Comparison of ENCODE assay signal across 8 mouse cellular contexts in genomic region chr16:11456141-11456645, GRCm38 (mm10).
DNase-seq lines count a peak whose midpoint lies in the region; ATAC-seq and TF ChIP-seq lines count a peak whose summit lies in the region.

No protein-coding gene starts in this region.

- peak; percentile 63; the same call in 1 of the 2 replicates for ATAC-seq in G1E (ENCODE audit: extremely low read depth, insufficient number of reproducible peaks, low FRiP score, poor library complexity, severe bottlenecking)
- no peak for ATAC-seq in heart, embryonic 11.5 days (replicated peaks; ENCODE audit: insufficient number of reproducible peaks, low FRiP score, low TSS enrichment)
- ATAC-seq in liver, postnatal 0 days: peak; percentile 88
- ATAC-seq in hindbrain, embryonic 11.5 days (ENCODE audit: low FRiP score): no peak

- 0 out of 2 replicates have a peak, but pooled peaks have one; percentile 18 for TF ChIP-seq EP300 in liver, postnatal 0 days (IDR thresholded peaks at IDR 0.05; ENCODE audit: low read depth)

- 0 out of 2 replicates have a peak, but pooled peaks cover 4% of the 10 kb centered on the region for H3K9me3 ChIP-seq in G1E (replicated peaks)
- no peaks in the 10 kb centered on the region for H3K9me3 ChIP-seq in heart, embryonic 11.5 days (replicated peaks; ENCODE audit: control insufficient read depth, low read length)
- no peaks in the 10 kb centered on the region for H3K9me3 ChIP-seq in liver, postnatal 0 days (ENCODE audit: low read length)
- no peaks in the 10 kb centered on the region for H3K9me3 ChIP-seq in hindbrain, embryonic 11.5 days (ENCODE audit: control insufficient read depth, low read length)

- DNase-seq in kidney, adult 2 months: peak; percentile 45
- DNase-seq in kidney, postnatal 36 days: no peak
- DNase-seq in G1E (ENCODE audit: low spot score): peak; percentile 7
- peak; percentile 24 for DNase-seq in liver, postnatal 0 days
- DNase-seq in thymus, postnatal 4 days: peak; percentile 31
- DNase-seq in kidney, postnatal 14 days: no peak
- DNase-seq in hindbrain, embryonic 11.5 days (ENCODE audit: low spot score): no peak

- H3K4me2 ChIP-seq in heart, embryonic 11.5 days: no peak overlapping the region
- H3K4me2 ChIP-seq in liver, postnatal 0 days (ENCODE audit: low read depth, low read length): no peak overlapping the region
- H3K4me2 ChIP-seq in hindbrain, embryonic 11.5 days (replicated peaks; ENCODE audit: low read depth, low read length): no peak overlapping the region

- no peaks in the 10 kb centered on the region for H3K27me3 ChIP-seq in kidney, adult 2 months (replicated peaks; ENCODE audit: control insufficient read depth, insufficient read depth, low read length)
- no peaks in the 10 kb centered on the region for H3K27me3 ChIP-seq in G1E (ENCODE audit: insufficient read depth, low read length)
- H3K27me3 ChIP-seq in heart, embryonic 11.5 days (ENCODE audit: control insufficient read depth, insufficient read depth, low read length): no peaks in the 10 kb centered on the region
- no peaks in the 10 kb centered on the region for H3K27me3 ChIP-seq in liver, postnatal 0 days (ENCODE audit: insufficient read depth, low read length)
- no peaks in the 10 kb centered on the region for H3K27me3 ChIP-seq in hindbrain, embryonic 11.5 days (ENCODE audit: control insufficient read depth, insufficient read depth, low read length)

- no peak overlapping the region for H3K4me3 ChIP-seq in kidney, adult 2 months (ENCODE audit: insufficient read depth, low read depth, low read length)
- no peak overlapping the region for H3K4me3 ChIP-seq in G1E (ENCODE audit: low read depth, low read length)
- no peak overlapping the region for H3K4me3 ChIP-seq in heart, embryonic 11.5 days (ENCODE audit: low read depth, low read length)
- H3K4me3 ChIP-seq in liver, postnatal 0 days (ENCODE audit: low read depth, low read length): no peak overlapping the region
- H3K4me3 ChIP-seq in hindbrain, embryonic 11.5 days (ENCODE audit: low read depth, low read length): no peak overlapping the region

- no peaks in the 10 kb centered on the region for H3K4me1 ChIP-seq in kidney, adult 2 months (ENCODE audit: control insufficient read depth, insufficient read depth, low read length)
- peaks cover 14% of the 10 kb centered on the region for H3K4me1 ChIP-seq in G1E (ENCODE audit: insufficient read depth, low read depth, low read length)
- peaks cover 10% of the 10 kb centered on the region for H3K4me1 ChIP-seq in heart, embryonic 11.5 days (ENCODE audit: control insufficient read depth, insufficient read depth, low read length)
- H3K4me1 ChIP-seq in liver, postnatal 0 days (ENCODE audit: insufficient read depth): 0 out of 2 replicates have a peak, but pooled peaks cover 5% of the 10 kb centered on the region
- H3K4me1 ChIP-seq in hindbrain, embryonic 11.5 days (replicated peaks; ENCODE audit: control insufficient read depth, insufficient read depth, low read length): no peaks in the 10 kb centered on the region

- TF ChIP-seq CTCF in kidney, adult 2 months (conservative IDR thresholded peaks at IDR 0.05; ENCODE audit: insufficient read depth, insufficient read length, low read depth, low read length): no peak
- TF ChIP-seq CTCF in G1E (IDR thresholded peaks at IDR 0.05; ENCODE audit: low read depth, low read length): no peak
- no peak for TF ChIP-seq CTCF in liver, postnatal 0 days (IDR thresholded peaks at IDR 0.05; ENCODE audit: low read depth)

- peak overlapping the region; percentile 27; the same call in 1 of the 2 replicates for H3K27ac ChIP-seq in kidney, adult 2 months (ENCODE audit: insufficient read depth, low read depth, low read length)
- 0 out of 2 replicates have a peak overlapping the region, but pooled peaks have one; percentile 22 for H3K27ac ChIP-seq in heart, embryonic 11.5 days (ENCODE audit: low read depth, low read length)
- peak overlapping the region; percentile 83 for H3K27ac ChIP-seq in liver, postnatal 0 days (ENCODE audit: low read depth)
- no peak overlapping the region for H3K27ac ChIP-seq in hindbrain, embryonic 11.5 days (ENCODE audit: low read depth, low read length)

- H3K36me3 ChIP-seq in kidney, adult 2 months (ENCODE audit: control insufficient read depth, insufficient read depth, low read length): peaks cover 9% of the 10 kb centered on the region
- peaks cover 41% of the 10 kb centered on the region for H3K36me3 ChIP-seq in G1E (replicated peaks)
- 0 out of 2 replicates have a peak, but pooled peaks cover 2% of the 10 kb centered on the region for H3K36me3 ChIP-seq in heart, embryonic 11.5 days (ENCODE audit: control insufficient read depth, insufficient read depth, low read length)
- H3K36me3 ChIP-seq in liver, postnatal 0 days (replicated peaks; ENCODE audit: insufficient read depth, low read length): peaks cover 9% of the 10 kb centered on the region
- H3K36me3 ChIP-seq in hindbrain, embryonic 11.5 days (ENCODE audit: control insufficient read depth, insufficient read depth, low read length): no peaks in the 10 kb centered on the region

- no peak overlapping the region for H3K9ac ChIP-seq in heart, embryonic 11.5 days (ENCODE audit: low read depth, low read length)
- H3K9ac ChIP-seq in liver, postnatal 0 days (replicated peaks): no peak overlapping the region
- no peak overlapping the region for H3K9ac ChIP-seq in hindbrain, embryonic 11.5 days (ENCODE audit: low read depth, low read length)

- TF ChIP-seq POLR2A in kidney, adult 2 months (IDR thresholded peaks at IDR 0.05; ENCODE audit: low read depth, low read length): no peak

- WGBS in kidney, adult 2 months: 72% methylated on average over 5 of the region's 5 CpGs
- 84% methylated on average over 5 of the region's 5 CpGs for WGBS in heart, embryonic 11.5 days (ENCODE audit: insufficient replicate concordance)
- WGBS in liver, postnatal 0 days (ENCODE audit: insufficient replicate concordance): 49% methylated on average over 5 of the region's 5 CpGs
- WGBS in hindbrain, embryonic 11.5 days: 86% methylated on average over 5 of the region's 5 CpGs

Comparison
In these comparisons a context has a peak if more than half of its experiments do, and no peak if none do; other contexts are left out.
1. DNase-seq: peak in kidney, adult 2 months (single experiment), G1E (single experiment), liver, postnatal 0 days (single experiment) and thymus, postnatal 4 days (single experiment); none in kidney, postnatal 36 days (0 of 2), kidney, postnatal 14 days (single experiment) and hindbrain, embryonic 11.5 days (single experiment).
2. ATAC-seq: peak in G1E (single experiment) and liver, postnatal 0 days (single experiment); none in heart, embryonic 11.5 days (single experiment) and hindbrain, embryonic 11.5 days (single experiment).